Mouse (Mus musculus) ovary, adult 18-20 months (tissue): ENCODE measurements around the gene Ptger1.

Experiments
- DNase-seq: peaks from one replicate; pipeline ENCODE4 v3.0.0; 2022; ENCODE audit warnings: low spot score, mixed read lengths

The Ptger1 gene

GRCm38 (mm10) chr8:83697374-83698220 lies 31.1 kb downstream of the Ptger1 start:
- DNase-seq: peak; percentile 47

GRCm38 (mm10) chr8:83698291-83698660 lies 31.8 kb downstream of the Ptger1 start:
- DNase-seq: no peak

GRCm38 (mm10) chr8:83698661-83699453 lies 32.4 kb downstream of the Ptger1 start, which contains the start of gene Pkn1:
Gene Pkn1 (minus strand): TSS chr8:83699179.
- DNase-seq: peak; percentile 79

GRCm38 (mm10) chr8:83699566-83699965 lies 33.1 kb downstream of the Ptger1 start:
- no peak for DNase-seq

GRCm38 (mm10) chr8:83700423-83701085 lies 34.1 kb downstream of the Ptger1 start:
- no peak for DNase-seq

GRCm38 (mm10) chr8:83703426-83703825 lies 36.9 kb downstream of the Ptger1 start:
- DNase-seq: no peak

GRCm38 (mm10) chr8:83706411-83706810 lies 39.9 kb downstream of the Ptger1 start:
- DNase-seq: no peak

GRCm38 (mm10) chr8:83707554-83707953 lies 41.1 kb downstream of the Ptger1 start:
- no peak for DNase-seq

- DNase-seq: no peak
These were observed 48.2 kb downstream of the Ptger1 start for GRCm38 (mm10) chr8:83714676-83715030.

GRCm38 (mm10) chr8:83715031-83715690 lies 48.7 kb downstream of the Ptger1 start, which contains the start of gene Ddx39:
Gene Ddx39 (plus strand): TSS chr8:83715177.
- peak; percentile 96 for DNase-seq

GRCm38 (mm10) chr8:83715771-83716170 lies 49.3 kb downstream of the Ptger1 start:
- DNase-seq: no peak

GRCm38 (mm10) chr8:83716563-83716962 lies 50.1 kb downstream of the Ptger1 start:
- DNase-seq: no peak

GRCm38 (mm10) chr8:83719048-83719447 lies 52.6 kb downstream of the Ptger1 start:
- DNase-seq: no peak

- no peak for DNase-seq
These were observed 53.2 kb downstream of the Ptger1 start for GRCm38 (mm10) chr8:83719693-83720092.

- no peak for DNase-seq
These were observed 55.0 kb downstream of the Ptger1 start for GRCm38 (mm10) chr8:83721405-83722025.
